Mouse (Mus musculus) lung, embryonic 14.5 days (tissue): ENCODE results near the gene Maml2. TPM values are rescaled to one million over a fixed set of nuclear protein-coding genes. Genes with fewer than 3 reads are reported as not detected.

ENCODE experiments used
- ATAC-seq: fragments of 200-750 bp; cut with Nextera tagmentation; 2 replicates; pipeline ENCODE4 v1.8.0; 2017; ENCODE audit warnings: mild to moderate bottlenecking, moderate TSS enrichment, moderate library complexity; ENCODE audit not compliant: insufficient read depth
- DNase-seq: peaks from one replicate; pipeline ENCODE4 v3.0.0-alpha.2; 2015
- H3K27ac ChIP-seq: fragments of 300-500 bp; sonication (generic); 2 replicates; pipeline ENCODE4 v1.5.1; 2014; ENCODE audit warnings: low read depth, mild to moderate bottlenecking, moderate library complexity
- H3K27me3 ChIP-seq: fragments of 300-500 bp; sonication (generic); 2 replicates; pipeline ENCODE4 v1.6.1; 2014; ENCODE audit warnings: low read length, control low read depth; ENCODE audit not compliant: insufficient read depth
- H3K36me3 ChIP-seq: fragments of 300-500 bp; sonication (generic); 2 replicates; pipeline ENCODE4 v1.6.1; 2014; ENCODE audit warnings: control low read depth; ENCODE audit not compliant: insufficient read depth
- H3K4me1 ChIP-seq: fragments of 300-500 bp; sonication (generic); 2 replicates; pipeline ENCODE4 v1.6.1; 2014; ENCODE audit warnings: antibody characterized with exemption, control low read depth; ENCODE audit not compliant: insufficient read depth
- H3K4me2 ChIP-seq: fragments of 300-500 bp; sonication (generic); 2 replicates; pipeline ENCODE4 v1.6.1; 2014; ENCODE audit warnings: mild to moderate bottlenecking
- H3K4me3 ChIP-seq: fragments of 300-500 bp; sonication (generic); 2 replicates; pipeline ENCODE4 v1.5.1; 2014; ENCODE audit warnings: low read depth, low read length
- H3K9ac ChIP-seq: fragments of 300-500 bp; sonication (generic); 2 replicates; pipeline ENCODE4 v1.6.1; 2014
- H3K9me3 ChIP-seq: fragments of 300-500 bp; sonication (generic); 2 replicates; pipeline ENCODE4 v1.6.1; 2016; ENCODE audit warnings: low read depth, low read length, control low read depth
- CTCF ChIP-seq: IDR thresholded peaks from 2 replicates; pipeline ENCODE4 v1.5.1; 2016; ENCODE audit warnings: antibody characterized with exemption, low read depth
- WGBS: fragments of 180-500 bp; shearing (Covaris S2); extraction: QIAGEN DNeasy Blood & Tissue Kit; methylation state at CpG from one replicate; pipeline ENCODE4 v1.1.7; 2014; 5-methylcytosine and 5-hydroxymethylcytosine counted together
- polyA plus RNA-seq: library from polyadenylated mRNA; unstranded; fragments of >200 nt; fragmentation: Nextera tagmentation; extraction: Ambion mirVana; gene quantifications from 2 replicates; pipeline ENCODE4 v1.2.1, GENCODE M21; 2014

The Maml2 gene
- polyA plus RNA-seq, 1 experiment from 2014 or later = 12.3 TPM

- Histone ChIP-seq H3K4me2 (no peak overlapping the region), H3K9me3 (no peaks in the 10 kb centered on the region), H3K36me3 (no peaks in the 10 kb centered on the region), H3K4me1 (0 out of 2 replicates have a peak, but pooled peaks cover 5% of the 10 kb centered on the region), H3K9ac (no peak overlapping the region), H3K27ac (peak overlapping the region; percentile 52), H3K4me3 (no peak overlapping the region), H3K27me3 (no peaks in the 10 kb centered on the region)
- DNase-seq = peak; percentile 74
- WGBS = 62% methylated on average over 6 of the region's 6 CpGs
- ATAC-seq = peak; percentile 83
- TF ChIP-seq CTCF = no peak
Observed at GRCm38 (mm10) chr9:13684327-13684934, 386.7 kb downstream of the Maml2 start.

DNA sequence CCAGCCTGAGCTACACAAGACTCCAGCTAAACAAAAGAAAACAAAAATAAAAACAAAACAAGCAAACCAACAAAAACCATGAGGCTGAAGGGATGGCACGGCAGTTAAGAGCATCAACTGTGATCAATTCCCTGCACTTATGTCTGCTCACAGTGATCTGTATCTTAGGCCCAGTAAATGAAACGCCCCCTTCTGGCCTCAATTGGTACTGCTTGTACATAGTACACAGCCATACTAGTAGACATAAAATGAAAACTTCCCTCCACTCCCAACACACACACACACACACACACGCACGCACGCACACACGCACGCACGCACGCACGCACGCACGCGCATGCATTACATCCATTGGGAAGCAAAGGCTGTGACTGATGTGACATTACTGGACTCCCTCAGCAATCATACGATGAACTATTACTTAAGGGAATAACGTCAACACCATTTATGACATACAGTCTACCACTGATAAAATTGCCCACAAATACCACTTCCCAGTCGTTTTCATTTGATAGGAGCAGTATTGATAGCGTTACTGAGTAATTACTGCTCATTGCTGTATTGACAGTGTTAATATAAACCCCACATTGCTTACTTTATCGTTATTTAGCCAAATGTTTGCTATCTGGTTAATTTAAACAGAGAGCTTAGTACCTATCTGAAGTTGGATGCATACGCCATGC, 389.4 kb downstream of the Maml2 start:
- Histone ChIP-seq H3K36me3 (no peaks in the 10 kb centered on the region), H3K4me2 (no peak overlapping the region), H3K9ac (no peak overlapping the region), H3K4me1 (peaks cover 15% of the 10 kb centered on the region; the same call in 1 of the 2 replicates), H3K9me3 (no peaks in the 10 kb centered on the region), H3K4me3 (no peak overlapping the region), H3K27me3 (no peaks in the 10 kb centered on the region), H3K27ac (peak overlapping the region; percentile 47; the same call in 1 of the 2 replicates)
- peak; percentile 52 for TF ChIP-seq CTCF
- 74% methylated on average over 19 of the region's 19 CpGs for WGBS
- ATAC-seq (no peak), DNase-seq (no peak)

GRCm38 (mm10) chr9:13688997-13689396, 391.2 kb downstream of the Maml2 start:
- DNase-seq = no peak
- 64% methylated on average over 9 of the region's 9 CpGs for WGBS
- H3K27ac ChIP-seq = no peak overlapping the region

GRCm38 (mm10) chr9:13690321-13690720, 392.6 kb downstream of the Maml2 start:
- no peak overlapping the region for H3K9ac ChIP-seq

More at GRCm38 (mm10) chr9:13688997-13689396, 391.2 kb downstream of the Maml2 start:
- no peak overlapping the region for H3K4me3 ChIP-seq
- ATAC-seq = no peak
- peaks cover 15% of the 10 kb centered on the region; the same call in 1 of the 2 replicates for H3K4me1 ChIP-seq
- no peak overlapping the region for H3K4me2 ChIP-seq
- H3K36me3 ChIP-seq = no peaks in the 10 kb centered on the region
- no peaks in the 10 kb centered on the region for H3K9me3 ChIP-seq
- H3K9ac ChIP-seq = no peak overlapping the region
- no peaks in the 10 kb centered on the region for H3K27me3 ChIP-seq
- no peak for TF ChIP-seq CTCF

GRCm38 (mm10) chr9:13693693-13694284, 396.0 kb downstream of the Maml2 start:
- H3K27ac ChIP-seq = peak overlapping the region; percentile 12; the same call in 1 of the 2 replicates
- no peak for TF ChIP-seq CTCF
- peaks cover 18% of the 10 kb centered on the region; the same call in 1 of the 2 replicates for H3K4me1 ChIP-seq
- WGBS = 46% methylated on average over 3 of the region's 3 CpGs
- no peak overlapping the region for H3K4me3 ChIP-seq
- H3K9me3 ChIP-seq = no peaks in the 10 kb centered on the region
- DNase-seq = peak; percentile 57
- no peak overlapping the region; the same call in 1 of the 2 replicates for H3K4me2 ChIP-seq
- no peaks in the 10 kb centered on the region for H3K36me3 ChIP-seq
- ATAC-seq = peak; percentile 36; the same call in 1 of the 2 replicates
- H3K9ac ChIP-seq = no peak overlapping the region
- H3K27me3 ChIP-seq = no peaks in the 10 kb centered on the region

More at GRCm38 (mm10) chr9:13690321-13690720, 392.6 kb downstream of the Maml2 start:
- no peak for TF ChIP-seq CTCF
- 23% methylated on average over 8 of the region's 8 CpGs for WGBS
- H3K4me3 ChIP-seq = no peak overlapping the region
- H3K4me2 ChIP-seq = peak overlapping the region; percentile 8; the same call in 1 of the 2 replicates
- peaks cover 21% of the 10 kb centered on the region; the same call in 1 of the 2 replicates for H3K4me1 ChIP-seq
- H3K27ac ChIP-seq = no peak overlapping the region
- no peaks in the 10 kb centered on the region for H3K9me3 ChIP-seq
- no peak for ATAC-seq
- peak; percentile 22 for DNase-seq
- no peaks in the 10 kb centered on the region for H3K27me3 ChIP-seq
- H3K36me3 ChIP-seq = no peaks in the 10 kb centered on the region

GRCm38 (mm10) chr9:13694293-13694692, 396.5 kb downstream of the Maml2 start:
- ATAC-seq = peak; percentile 73; the same call in 1 of the 2 replicates
- Histone ChIP-seq H3K36me3 (no peaks in the 10 kb centered on the region), H3K9ac (no peak overlapping the region), H3K27me3 (no peaks in the 10 kb centered on the region), H3K4me1 (peaks cover 18% of the 10 kb centered on the region; the same call in 1 of the 2 replicates), H3K27ac (peak overlapping the region; percentile 12; the same call in 1 of the 2 replicates), H3K4me2 (no peak overlapping the region; the same call in 1 of the 2 replicates), H3K9me3 (no peaks in the 10 kb centered on the region), H3K4me3 (no peak overlapping the region)
- DNase-seq = peak; percentile 92
- WGBS = 28% methylated on average over 5 of the region's 5 CpGs
- TF ChIP-seq CTCF = no peak
